Mouse (Mus musculus) embryonic facial prominence, embryonic 13.5 days (tissue): ENCODE data around the gene Vmn1r142. TPM values are rescaled to one million over a fixed set of nuclear protein-coding genes. Genes with fewer than 3 reads are reported as not detected.
"Not testable (repeated sequence)": the region's sequence is repeated elsewhere in the genome, so short reads cannot be mapped to it uniquely, and the experiment has no call there.

Source experiments
- ATAC-seq: fragments of 200-750 bp; cut with Nextera tagmentation; 2 replicates; pipeline ENCODE4 v1.8.0; 2017; ENCODE audit warnings: low read depth; ENCODE audit not compliant: insufficient number of reproducible peaks, insufficient read depth, low FRiP score, low TSS enrichment
- H3K27ac ChIP-seq: fragments of 300-500 bp; sonication (generic); 2 replicates; pipeline ENCODE4 v1.5.1; 2015; ENCODE audit warnings: moderate library complexity, mild to moderate bottlenecking, inconsistent platforms
- H3K27me3 ChIP-seq: fragments of 300-500 bp; sonication (generic); 2 replicates; pipeline ENCODE4 v1.6.1; 2015; ENCODE audit warnings: mild to moderate bottlenecking, inconsistent platforms
- H3K36me3 ChIP-seq: fragments of 300-500 bp; sonication (generic); 2 replicates; pipeline ENCODE4 v1.6.1; 2015; ENCODE audit warnings: mild to moderate bottlenecking, inconsistent platforms
- H3K4me1 ChIP-seq: fragments of 300-500 bp; sonication (generic); 2 replicates; pipeline ENCODE4 v1.6.1; 2015; ENCODE audit warnings: inconsistent platforms
- H3K4me2 ChIP-seq: fragments of 300-500 bp; sonication (generic); 2 replicates; pipeline ENCODE4 v1.6.1; 2015; ENCODE audit warnings: moderate library complexity, mild to moderate bottlenecking, inconsistent platforms
- H3K4me3 ChIP-seq: fragments of 300-500 bp; sonication (generic); 2 replicates; pipeline ENCODE4 v1.5.1; 2015; ENCODE audit warnings: mild to moderate bottlenecking, inconsistent platforms
- H3K9ac ChIP-seq: fragments of 300-500 bp; sonication (generic); 2 replicates; pipeline ENCODE4 v1.6.1; 2015; ENCODE audit warnings: mild to moderate bottlenecking, inconsistent platforms
- H3K9me3 ChIP-seq: fragments of 300-500 bp; sonication (generic); 2 replicates; pipeline ENCODE4 v1.6.1; 2016; ENCODE audit warnings: inconsistent platforms
- WGBS: fragments of 180-500 bp; shearing (Covaris S2); methylation state at CpG from one replicate; pipeline ENCODE4 v1.1.7; 2015; ENCODE audit warnings: mixed read lengths; 5-methylcytosine and 5-hydroxymethylcytosine counted together
- polyA plus RNA-seq: library from polyadenylated mRNA; unstranded; fragments of >200 nt; fragmentation: Nextera tagmentation; extraction: Ambion mirVana; gene quantifications from 2 replicates; pipeline ENCODE4 v1.2.1, GENCODE M21; 2015

The Vmn1r142 gene
- not detected in 2 replicates for polyA plus RNA-seq

DNA sequence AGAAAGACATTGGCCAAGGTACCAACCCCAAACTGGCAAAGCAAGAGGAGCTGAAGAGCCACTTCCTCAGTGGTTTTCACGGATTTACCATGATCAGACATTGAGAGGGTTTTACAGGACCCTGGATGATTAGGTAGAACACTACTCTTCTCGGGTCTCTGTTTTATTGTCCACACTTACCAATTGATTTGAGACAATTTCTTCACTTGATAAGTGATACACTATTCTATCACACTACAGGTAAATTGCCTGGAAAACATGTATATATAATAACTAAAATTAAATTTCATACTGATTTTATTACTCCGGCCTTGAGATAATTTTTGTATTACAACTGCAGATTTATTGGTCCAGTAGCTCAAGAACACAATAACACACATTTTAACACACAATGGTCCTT lies at the start of gene Vmn1r142:
Vmn1r142 (minus strand) TSS at position 101 of the 400 bp plus-strand sequence.
- not testable (repeated sequence) for H3K9me3 ChIP-seq, H3K27ac ChIP-seq, H3K9ac ChIP-seq, H3K4me3 ChIP-seq, H3K4me2 ChIP-seq, H3K36me3 ChIP-seq, H3K4me1 ChIP-seq, H3K27me3 ChIP-seq, ATAC-seq
- WGBS, result no CpG with 5 or more reads among the region's 3 CpGs

DNA sequence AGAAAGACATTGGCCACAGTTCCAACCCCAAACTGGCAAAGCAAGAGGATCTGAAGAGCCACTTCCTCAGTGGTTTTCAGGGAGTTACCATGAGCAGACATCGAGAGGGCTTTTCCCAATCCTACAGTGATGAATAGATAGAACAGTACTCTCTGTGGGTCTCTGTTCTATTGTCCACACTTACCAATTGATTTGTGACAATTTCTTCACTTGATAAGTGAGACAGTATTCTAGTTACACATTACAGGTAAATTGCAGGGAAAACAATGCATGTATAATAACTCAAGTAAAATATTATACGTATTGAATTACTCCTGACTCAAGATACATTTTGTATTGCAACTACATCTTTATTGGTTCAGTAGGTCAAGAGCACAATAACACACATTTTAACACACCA lies 37.3 kb upstream of the Vmn1r142 start, which contains the start of gene Gm8653:
Gm8653 (minus strand) TSS at position 101 of the 400 bp plus-strand sequence.
- not testable (repeated sequence) for H3K4me3 ChIP-seq, ATAC-seq, H3K27ac ChIP-seq, H3K36me3 ChIP-seq, H3K4me1 ChIP-seq, H3K27me3 ChIP-seq, H3K9me3 ChIP-seq, H3K4me2 ChIP-seq, H3K9ac ChIP-seq
- WGBS, result no CpG with 5 or more reads among the region's 2 CpGs

- H3K9ac ChIP-seq, H3K4me1 ChIP-seq, ATAC-seq, H3K9me3 ChIP-seq, H3K4me3 ChIP-seq, H3K36me3 ChIP-seq, H3K27ac ChIP-seq, H3K4me2 ChIP-seq, H3K27me3 ChIP-seq: not testable (repeated sequence)
- no CpG with 5 or more reads among the region's 3 CpGs for WGBS
Measured at GRCm38 (mm10) chr7:22189077-22189476, 25.2 kb upstream of the Vmn1r142 start, which contains the start of gene Vmn1r143. Vmn1r143 (plus strand) TSS chr7:22189377.

- H3K27me3 ChIP-seq, H3K4me1 ChIP-seq, H3K4me2 ChIP-seq, H3K4me3 ChIP-seq, H3K9me3 ChIP-seq, ATAC-seq, H3K27ac ChIP-seq, H3K36me3 ChIP-seq, H3K9ac ChIP-seq: not testable (repeated sequence)
- WGBS, result no CpG with 5 or more reads among the region's 5 CpGs
Measured at GRCm38 (mm10) chr7:22134641-22135040, 29.2 kb downstream of the Vmn1r142 start, which contains the start of gene Gm10666. Gm10666 (minus strand) TSS chr7:22134741.

- no CpG with 5 or more reads among the region's 2 CpGs for WGBS
- H3K4me2 ChIP-seq, H3K4me3 ChIP-seq, H3K9ac ChIP-seq, H3K36me3 ChIP-seq, H3K9me3 ChIP-seq, H3K4me1 ChIP-seq, ATAC-seq, H3K27ac ChIP-seq, H3K27me3 ChIP-seq: not testable (repeated sequence)
Measured at GRCm38 (mm10) chr7:22118145-22118544, 45.7 kb downstream of the Vmn1r142 start, which contains the start of gene Gm16451. Gm16451 (minus strand) TSS chr7:22118245.

Other genes with a start within 250 kb of the Vmn1r142 start
- gene Gm5891, start 242.7 kb downstream of the Vmn1r142 start, polyA plus RNA-seq, result not detected in 2 replicates
- not detected in 2 replicates for gene Vmn1r137, start 169.4 kb downstream of the Vmn1r142 start, polyA plus RNA-seq
- not detected in 2 replicates for gene Vmn1r138, start 135.1 kb downstream of the Vmn1r142 start, polyA plus RNA-seq
- not detected in 2 replicates for gene Gm6176, start 107.7 kb downstream of the Vmn1r142 start, polyA plus RNA-seq
- gene Vmn1r139, start 95.0 kb downstream of the Vmn1r142 start, polyA plus RNA-seq, result not detected in 2 replicates
- not detected in 2 replicates for gene Gm16451, start 45.8 kb downstream of the Vmn1r142 start, polyA plus RNA-seq
- not detected in 2 replicates for gene Gm10666, start 29.3 kb downstream of the Vmn1r142 start, polyA plus RNA-seq
- not detected in 2 replicates for gene Vmn1r143, start 25.3 kb upstream of the Vmn1r142 start, polyA plus RNA-seq
- not detected in 2 replicates for gene Gm8653, start 37.2 kb upstream of the Vmn1r142 start, polyA plus RNA-seq
- not detected in 2 replicates for gene Gm8453, start 65.4 kb upstream of the Vmn1r142 start, polyA plus RNA-seq
- gene Gm4187, start 165.7 kb upstream of the Vmn1r142 start, polyA plus RNA-seq, result not detected in 2 replicates
- gene Gm8660, start 207.0 kb upstream of the Vmn1r142 start, polyA plus RNA-seq, result not detected in 2 replicates
- gene Vmn1r148, start 249.5 kb upstream of the Vmn1r142 start, polyA plus RNA-seq, result not detected in 2 replicates